Mouse (Mus musculus): ENCODE results near the gene Olfr539.
"Not testable (repeated sequence)": the region's sequence is repeated elsewhere in the genome, so short reads cannot be mapped to it uniquely, and the experiment has no call there.

The Olfr539 gene

DNA sequence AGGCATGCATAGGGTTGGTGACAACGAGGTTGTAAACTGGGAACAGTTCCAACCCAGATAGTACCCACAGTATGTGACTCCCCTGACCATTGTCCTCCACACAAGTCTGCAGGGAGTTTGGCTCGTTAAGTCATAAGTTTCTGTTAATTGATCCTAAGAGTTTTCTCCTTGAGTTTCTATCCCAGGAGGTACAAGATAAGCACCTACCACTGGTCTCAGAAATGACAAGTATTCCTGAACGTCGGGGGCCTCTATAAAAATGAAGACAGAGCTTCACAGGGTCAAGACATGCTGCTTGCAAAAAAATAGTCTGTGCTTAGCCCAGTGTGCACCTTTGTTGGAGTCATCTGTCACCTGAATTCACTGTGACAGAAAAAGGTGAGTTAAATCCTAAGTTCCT, at the start of gene Olfr539:
Gene Olfr539, plus strand, starts transcription at position 301 of the 400 bp plus-strand sequence.
- DNase-seq (ENCODE audit: low read depth in 2 of 2, low spot score in 2 of 2): no peak

DNA sequence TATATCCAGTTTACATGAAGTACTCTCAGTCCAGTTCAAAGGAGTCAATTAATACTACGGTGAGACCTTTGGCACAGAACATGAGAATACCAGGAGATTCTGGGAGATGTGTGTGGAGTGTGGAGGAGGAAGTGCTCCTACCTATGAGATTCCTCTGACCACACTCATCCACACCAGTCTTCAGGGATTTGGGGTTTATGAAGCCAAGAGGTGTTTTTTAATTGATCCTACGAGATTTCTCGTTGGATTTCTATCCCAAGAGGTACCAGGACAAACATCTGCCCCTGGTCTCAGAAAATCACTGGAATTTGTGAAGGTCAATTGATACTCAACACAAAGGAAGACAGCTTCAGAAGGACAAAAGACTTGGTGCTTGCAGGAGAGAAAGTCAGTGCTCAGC, 31.1 kb upstream of the Olfr539 start, which contains the start of gene Olfr61:
Gene Olfr61, plus strand, starts transcription at position 301 of the 400 bp plus-strand sequence.
- DNase-seq (ENCODE audit: low read depth in 2 of 2, low spot score in 2 of 2): not testable (repeated sequence)

DNA sequence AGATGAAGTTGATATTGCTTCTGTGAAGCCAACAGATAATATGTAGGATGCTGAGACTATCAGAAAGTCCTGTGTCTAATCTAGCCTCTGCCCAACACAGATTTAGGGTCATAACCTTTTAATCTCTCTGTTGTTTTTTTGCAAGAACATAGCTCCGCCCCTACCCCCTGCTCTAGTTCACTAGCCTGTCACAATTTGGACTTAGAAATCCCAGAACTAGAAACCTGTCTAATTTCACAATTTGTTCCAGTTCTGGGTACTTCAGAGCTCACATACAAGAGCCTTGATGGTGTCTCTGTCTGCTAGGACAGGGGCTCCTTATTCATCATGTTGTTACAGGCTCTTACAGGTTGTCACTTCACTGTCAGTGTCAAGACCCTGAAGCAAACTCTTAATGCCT, 29.2 kb upstream of the Olfr539 start:
- DNase-seq (ENCODE audit: low read depth in 2 of 2, low spot score in 2 of 2): no peak

- DNase-seq (ENCODE audit: low read depth in 2 of 2, low spot score in 2 of 2): no peak
These were observed 13.6 kb upstream of the Olfr539 start, which contains the start of gene Olfr53 for GRCm38 (mm10) chr7:140646152-140646551. Gene Olfr53 (plus strand): TSS chr7:140646452.

DNA sequence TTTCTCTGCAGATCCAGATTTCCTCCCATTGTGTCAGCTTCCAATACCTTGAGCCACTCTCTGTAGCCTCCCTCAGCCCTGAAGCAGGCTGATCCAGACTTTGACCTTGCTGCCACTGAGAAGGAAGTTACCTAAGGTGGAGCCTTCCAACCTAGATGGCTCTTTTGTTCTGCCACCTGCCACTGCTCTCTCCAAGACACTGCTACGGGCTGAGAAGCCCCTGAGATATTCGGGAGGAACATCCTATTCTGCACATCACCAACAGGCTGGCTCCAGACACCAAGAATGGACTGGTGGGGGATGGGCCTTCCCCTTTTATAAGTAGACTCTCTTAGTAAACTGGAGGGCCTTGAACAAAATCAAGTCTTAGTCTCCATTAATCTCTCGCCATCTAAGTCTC, 11.0 kb downstream of the Olfr539 start:
- DNase-seq (ENCODE audit: low read depth in 2 of 2, low spot score in 2 of 2): not testable (repeated sequence)

GRCm38 (mm10) chr7:140675863-140676262, 16.1 kb downstream of the Olfr539 start:
- no peak for DNase-seq (ENCODE audit: low read depth in 2 of 2, low spot score in 2 of 2)

GRCm38 (mm10) chr7:140679591-140679990, 19.9 kb downstream of the Olfr539 start:
- not testable (repeated sequence) for DNase-seq (ENCODE audit: low read depth in 2 of 2, low spot score in 2 of 2)

DNA sequence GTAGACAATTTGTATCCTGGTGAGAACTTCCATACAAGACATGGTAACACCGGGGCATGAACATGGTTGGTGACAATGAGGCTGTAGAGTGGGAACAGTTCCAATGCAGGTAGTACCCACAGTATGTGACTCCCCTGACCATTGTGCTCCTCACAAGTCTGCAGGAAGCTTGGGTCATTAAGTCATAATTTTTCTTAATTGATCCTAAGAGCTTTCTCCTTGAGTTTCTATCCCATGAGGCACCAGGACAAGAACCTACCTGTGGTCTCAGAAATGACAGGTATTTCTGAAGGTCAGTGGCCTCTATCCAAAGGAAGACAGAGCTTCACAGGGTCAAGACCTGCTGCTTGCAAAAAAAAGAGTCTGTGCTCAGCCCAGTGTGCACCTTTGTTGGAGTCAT, 21.9 kb downstream of the Olfr539 start, which contains the start of gene Olfr45:
Gene Olfr45, plus strand, starts transcription at position 301 of the 400 bp plus-strand sequence.
- no peak for DNase-seq (ENCODE audit: low read depth in 2 of 2, low spot score in 2 of 2)

DNA sequence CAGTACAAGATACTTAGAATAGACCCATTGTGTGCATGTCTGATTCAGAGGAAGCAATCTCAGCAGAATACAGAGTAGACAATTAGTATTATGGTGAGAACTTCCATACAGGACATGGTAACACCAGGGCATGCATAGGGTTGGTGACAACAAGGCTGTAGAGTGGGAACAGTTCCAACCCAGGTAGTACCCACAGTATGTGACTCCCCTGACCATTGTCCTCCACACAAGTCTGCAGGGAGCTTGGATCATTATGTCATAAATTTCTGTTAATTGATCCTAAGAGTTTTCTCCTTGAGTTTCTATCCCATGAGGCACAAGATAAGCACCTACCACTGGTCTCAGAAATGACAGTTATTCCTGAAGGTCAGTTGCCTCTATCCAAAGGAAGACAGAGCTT, 37.2 kb downstream of the Olfr539 start, which contains the start of gene Olfr541:
Gene Olfr541, plus strand, starts transcription at position 301 of the 400 bp plus-strand sequence.
- no peak for DNase-seq (ENCODE audit: low read depth in 2 of 2, low spot score in 2 of 2)

DNA sequence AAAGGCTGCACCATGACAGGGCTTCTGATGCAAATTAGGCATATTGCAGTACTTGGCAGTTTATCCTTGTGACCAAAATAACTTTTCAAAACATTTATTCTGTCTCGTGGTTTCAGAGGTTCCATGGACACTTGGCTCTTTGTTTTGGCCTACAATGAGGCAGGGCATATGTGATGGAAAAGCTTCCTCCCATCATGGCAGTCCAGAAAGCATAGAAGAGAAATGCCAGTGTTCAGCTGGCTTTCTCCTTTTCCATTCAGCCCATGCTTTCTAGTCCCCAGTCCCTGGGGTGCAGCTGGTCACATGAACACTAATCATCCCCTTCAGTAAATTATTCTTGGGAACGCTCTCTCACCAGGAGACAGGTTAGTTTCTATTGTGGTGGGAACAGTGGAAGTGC, 46.6 kb downstream of the Olfr539 start:
- DNase-seq (ENCODE audit: low read depth in 2 of 2, low spot score in 2 of 2): no peak

DNA sequence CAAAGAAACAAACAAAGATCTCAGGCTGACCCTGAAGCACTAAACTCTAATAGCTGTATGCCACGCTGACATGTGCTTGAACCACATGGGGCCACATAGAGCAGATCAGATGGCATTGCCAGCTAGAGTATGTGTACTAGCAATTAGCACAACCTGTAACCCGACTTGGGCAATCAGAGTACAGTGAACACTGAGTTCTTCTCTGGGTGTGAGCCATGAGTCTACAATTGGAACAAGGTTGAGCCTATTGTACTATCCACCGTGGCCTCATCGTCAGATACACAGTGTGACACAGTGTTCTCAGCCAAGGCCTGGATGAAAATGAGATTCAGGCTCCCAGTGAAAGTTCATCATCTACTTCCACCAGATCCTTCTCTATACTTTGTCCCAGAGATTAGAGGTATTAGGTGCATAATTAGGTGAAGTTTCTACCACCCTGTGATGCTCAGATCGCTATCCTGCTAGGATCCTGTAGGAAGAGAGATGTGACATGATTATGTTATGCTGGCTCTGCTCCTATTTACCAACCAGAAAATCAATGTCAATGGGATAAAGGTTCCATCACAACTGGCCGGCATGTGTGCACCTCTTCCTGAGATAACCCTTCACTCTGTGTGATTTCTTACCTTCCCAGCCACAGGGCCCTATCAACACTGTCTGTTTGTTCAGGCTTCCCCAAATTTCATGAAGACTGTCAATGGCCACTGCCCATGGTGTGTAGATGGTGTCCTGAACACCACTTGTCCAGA, 48.0 kb downstream of the Olfr539 start:
- DNase-seq (ENCODE audit: low read depth in 2 of 2, low spot score in 2 of 2): no peak

DNA sequence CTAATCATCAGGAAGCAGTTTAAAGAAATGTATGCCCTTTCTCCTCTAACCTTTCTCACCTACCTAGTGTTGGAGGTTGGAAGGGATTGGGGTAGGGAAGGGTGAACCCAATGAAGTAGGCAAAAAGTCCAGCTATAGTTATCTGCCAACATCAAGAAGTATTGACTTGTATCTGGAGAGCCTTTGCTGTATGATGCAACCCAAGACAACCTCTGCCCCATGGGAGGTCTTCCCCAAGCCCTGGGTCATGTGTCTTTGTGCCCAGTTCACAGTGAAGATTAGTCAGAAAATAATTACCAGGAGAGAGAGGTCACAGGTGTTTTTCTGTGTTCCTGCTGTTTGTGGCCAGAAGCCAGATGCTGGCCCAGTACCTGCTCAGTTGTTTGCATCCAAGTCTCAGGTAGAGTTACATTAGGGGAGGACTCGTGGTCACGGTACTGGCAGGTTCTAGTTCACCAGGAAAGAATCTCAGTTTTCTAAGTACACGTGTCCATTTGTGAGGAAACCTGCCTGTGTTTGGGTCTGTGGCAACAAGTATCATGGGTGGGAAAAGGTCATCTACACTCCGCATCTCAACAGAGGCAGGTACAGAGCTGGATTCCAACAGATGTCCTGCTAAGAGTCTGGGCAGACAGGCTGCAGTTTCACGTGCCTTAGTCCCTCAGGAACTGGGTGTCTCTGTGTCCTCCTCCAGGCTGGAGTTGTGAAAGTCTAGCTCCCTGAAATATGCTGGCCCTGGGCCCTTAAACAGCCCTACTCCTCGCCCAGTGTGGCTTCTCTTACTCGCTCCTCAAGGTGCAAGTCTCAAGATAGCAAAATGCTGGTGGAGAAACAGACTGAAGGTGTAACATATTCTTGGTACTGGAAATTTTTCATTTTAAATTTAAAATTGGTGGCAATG, 57.7 kb downstream of the Olfr539 start:
- no peak for DNase-seq (ENCODE audit: low read depth in 2 of 2, low spot score in 2 of 2)

DNA sequence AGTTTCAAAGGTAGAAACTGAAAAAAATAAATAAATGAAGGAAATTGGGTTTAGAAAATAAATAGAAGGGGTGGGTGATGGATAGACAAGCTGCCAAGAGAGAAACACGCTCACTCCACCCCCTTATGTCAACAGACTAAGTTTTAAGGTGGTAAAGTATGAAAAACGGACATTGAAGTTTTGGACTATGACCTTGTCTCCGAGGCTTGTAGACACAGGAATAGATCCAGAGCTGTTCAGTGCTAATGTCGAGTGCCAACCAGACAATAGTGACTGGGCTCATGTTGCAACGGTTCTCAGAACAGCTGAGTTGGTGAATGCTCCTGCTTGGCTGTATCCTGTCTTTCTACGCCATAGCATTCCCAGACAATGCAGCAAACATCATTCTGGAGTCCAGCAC, 61.4 kb downstream of the Olfr539 start:
- no peak for DNase-seq (ENCODE audit: low read depth in 2 of 2, low spot score in 2 of 2)

- no peak for DNase-seq (ENCODE audit: low read depth in 2 of 2, low spot score in 2 of 2)
These were observed 65.8 kb downstream of the Olfr539 start for GRCm38 (mm10) chr7:140725558-140725957.
